Mouse (Mus musculus) testis, adult 2 months (tissue): ENCODE measurements around the gene Klrc1. TPM values are rescaled to one million over a fixed set of nuclear protein-coding genes. Genes with fewer than 3 reads are reported as not detected.
"Not testable (repeated sequence)": the region's sequence is repeated elsewhere in the genome, so short reads cannot be mapped to it uniquely, and the experiment has no call there.

Source experiments
- H3K27ac ChIP-seq: fragments of 200-500 bp; 2 replicates; pipeline ENCODE4 v1.5.1; 2012; ENCODE audit warnings: low read depth, low read length; ENCODE audit not compliant: control insufficient read depth, insufficient read depth
- H3K27me3 ChIP-seq: fragments of 200-500 bp; 2 replicates; pipeline ENCODE4 v1.6.1; 2012; ENCODE audit warnings: mild to moderate bottlenecking, low read length, moderate library complexity; ENCODE audit not compliant: control insufficient read depth, insufficient read depth
- H3K36me3 ChIP-seq: fragments of 200-500 bp; 2 replicates; pipeline ENCODE4 v1.6.1; 2012; ENCODE audit warnings: mild to moderate bottlenecking, low read length; ENCODE audit not compliant: control insufficient read depth, insufficient read depth
- H3K4me1 ChIP-seq: fragments of 200-500 bp; 2 replicates; pipeline ENCODE4 v1.6.1; 2012; ENCODE audit warnings: low read length; ENCODE audit not compliant: control insufficient read depth, insufficient read depth
- H3K4me3 ChIP-seq: fragments of 200-500 bp; 2 replicates; pipeline ENCODE4 v1.5.1; 2012; ENCODE audit warnings: low read depth, mild to moderate bottlenecking, low read length, moderate library complexity, mixed read lengths; ENCODE audit not compliant: control insufficient read depth
- CTCF ChIP-seq: fragments of 200-500 bp; IDR thresholded peaks from 2 replicates; pipeline ENCODE4 v1.5.1; 2012; ENCODE audit warnings: low read depth, mild to moderate bottlenecking, inconsistent platforms, low read length, moderate library complexity; ENCODE audit not compliant: control insufficient read depth, insufficient read depth, insufficient replicate concordance
- POLR2A ChIP-seq: fragments of 200-500 bp; IDR thresholded peaks from 2 replicates; pipeline ENCODE4 v1.6.1; 2012; ENCODE audit warnings: low read depth, mild to moderate bottlenecking, inconsistent platforms, low read length, moderate library complexity; ENCODE audit not compliant: control insufficient read depth
- polyA plus RNA-seq: library from polyadenylated mRNA; depleted of rRNA; stranded (reverse); fragments of >200 nt; gene quantifications from 2 replicates; pipeline ENCODE4 v1.2.3, GENCODE M21; 2012; rRNA removed

The Klrc1 gene
- polyA plus RNA-seq: not detected in 2 replicates

- TF ChIP-seq POLR2A (no peak), CTCF (no peak)
- no peaks in the 10 kb centered on the region for H3K27me3 ChIP-seq
- H3K27ac ChIP-seq: no peak within 1 kb of the TSS
- no peaks in the 10 kb centered on the region for H3K36me3 ChIP-seq
- no peak within 1 kb of the TSS for H3K4me3 ChIP-seq
- no peaks in the 10 kb centered on the region for H3K4me1 ChIP-seq
These were observed at the start of gene Klrc1 for GRCm38 (mm10) chr6:129678873-129679272. TSS of gene Klrc1 (minus strand) at chr6:129678973.

- H3K4me1 ChIP-seq: no peaks in the 10 kb centered on the region
- H3K4me3 ChIP-seq: no peak overlapping the region
- no peak overlapping the region for H3K27ac ChIP-seq
- TF ChIP-seq POLR2A: no peak
- TF ChIP-seq CTCF: no peak
- H3K27me3 ChIP-seq: no peaks in the 10 kb centered on the region
- no peaks in the 10 kb centered on the region for H3K36me3 ChIP-seq
These were observed 48.5 kb upstream of the Klrc1 start for GRCm38 (mm10) chr6:129727237-129727636.

- Histone ChIP-seq H3K36me3 (no peaks in the 10 kb centered on the region), H3K4me3 (no peak overlapping the region), H3K27me3 (no peaks in the 10 kb centered on the region), H3K27ac (no peak overlapping the region), H3K4me1 (no peaks in the 10 kb centered on the region)
- TF ChIP-seq CTCF: no peak
- TF ChIP-seq POLR2A: no peak
These were observed 42.6 kb upstream of the Klrc1 start for GRCm38 (mm10) chr6:129721390-129721789.

GRCm38 (mm10) chr6:129720487-129720886 lies 41.7 kb upstream of the Klrc1 start:
- Histone ChIP-seq H3K4me3 (no peak overlapping the region), H3K4me1 (no peaks in the 10 kb centered on the region), H3K27ac (no peak overlapping the region), H3K36me3 (no peaks in the 10 kb centered on the region), H3K27me3 (no peaks in the 10 kb centered on the region)
- TF ChIP-seq CTCF (no peak), POLR2A (no peak)

GRCm38 (mm10) chr6:129717032-129717431 lies 38.3 kb upstream of the Klrc1 start, which contains the start of gene Klri1:
TSS of gene Klri1 (minus strand) at chr6:129717132.
- Histone ChIP-seq H3K27me3 (no peaks in the 10 kb centered on the region), H3K4me1 (no peaks in the 10 kb centered on the region), H3K27ac (no peak within 1 kb of the TSS), H3K4me3 (no peak within 1 kb of the TSS), H3K36me3 (no peaks in the 10 kb centered on the region)
- TF ChIP-seq CTCF: no peak
- TF ChIP-seq POLR2A: no peak

- H3K36me3 ChIP-seq: no peaks in the 10 kb centered on the region
- H3K4me3 ChIP-seq: no peak overlapping the region
- H3K27ac ChIP-seq: no peak overlapping the region
- H3K27me3 ChIP-seq: no peaks in the 10 kb centered on the region
- no peak for TF ChIP-seq CTCF
- TF ChIP-seq POLR2A: no peak
- H3K4me1 ChIP-seq: no peaks in the 10 kb centered on the region
These were observed 34.8 kb upstream of the Klrc1 start for GRCm38 (mm10) chr6:129713566-129713965.

- not testable (repeated sequence) for H3K27ac ChIP-seq, H3K36me3 ChIP-seq, H3K4me3 ChIP-seq, H3K27me3 ChIP-seq, H3K4me1 ChIP-seq
These were observed 12.7 kb upstream of the Klrc1 start for GRCm38 (mm10) chr6:129691436-129691835.

GRCm38 (mm10) chr6:129680379-129680778 lies 1.6 kb upstream of the Klrc1 start:
- no peaks in the 10 kb centered on the region for H3K4me1 ChIP-seq
- no peaks in the 10 kb centered on the region for H3K36me3 ChIP-seq
- no peak for TF ChIP-seq POLR2A
- no peak for TF ChIP-seq CTCF
- H3K27ac ChIP-seq: no peak overlapping the region
- no peak overlapping the region for H3K4me3 ChIP-seq
- H3K27me3 ChIP-seq: no peaks in the 10 kb centered on the region

GRCm38 (mm10) chr6:129661301-129661700 lies 17.5 kb downstream of the Klrc1 start:
- not testable (repeated sequence) for H3K4me3 ChIP-seq, H3K27ac ChIP-seq, H3K4me1 ChIP-seq, H3K36me3 ChIP-seq, H3K27me3 ChIP-seq

- not testable (repeated sequence) for H3K27ac ChIP-seq, H3K4me3 ChIP-seq, H3K27me3 ChIP-seq, H3K36me3 ChIP-seq, H3K4me1 ChIP-seq
These were observed 18.2 kb downstream of the Klrc1 start, which contains the start of gene Klrc2 for GRCm38 (mm10) chr6:129660589-129660988. TSS of gene Klrc2 (minus strand) at chr6:129660689.

- H3K27me3 ChIP-seq, H3K27ac ChIP-seq, H3K36me3 ChIP-seq, H3K4me3 ChIP-seq, H3K4me1 ChIP-seq: not testable (repeated sequence)
These were observed 34.7 kb downstream of the Klrc1 start for GRCm38 (mm10) chr6:129644054-129644453.
